Mouse (Mus musculus): ENCODE measurements around the gene Prr7.

The Prr7 gene

GRCm38 (mm10) chr13:55449205-55449604 lies 14.9 kb upstream of the Prr7 start:
- DNase-seq: peak; percentile 49 to 69

GRCm38 (mm10) chr13:55449679-55450441 lies 14.2 kb upstream of the Prr7 start:
- DNase-seq: peak; percentile 76 to 86

GRCm38 (mm10) chr13:55450511-55450980 lies 13.5 kb upstream of the Prr7 start:
- peak in 1 of 2 experiments; percentile 33 for DNase-seq

GRCm38 (mm10) chr13:55451296-55451695 lies 12.8 kb upstream of the Prr7 start:
- peak in 1 of 2 experiments; percentile 13 for DNase-seq

GRCm38 (mm10) chr13:55451785-55452549 lies 12.1 kb upstream of the Prr7 start:
- DNase-seq: peak in 1 of 2 experiments; percentile 8

- no peak for DNase-seq
Observed at GRCm38 (mm10) chr13:55462965-55463364, 1.1 kb upstream of the Prr7 start.

GRCm38 (mm10) chr13:55463399-55464026 lies 554 bp upstream of the Prr7 start:
- peak in 1 of 2 experiments; percentile 24 for DNase-seq

- peak in 1 of 2 experiments; percentile 42 for DNase-seq
Observed at GRCm38 (mm10) chr13:55465184-55465583, 1.1 kb downstream of the Prr7 start.

GRCm38 (mm10) chr13:55465830-55466440 lies 1.9 kb downstream of the Prr7 start:
- no peak for DNase-seq

GRCm38 (mm10) chr13:55468851-55469560 lies 4.9 kb downstream of the Prr7 start:
- DNase-seq: no peak

GRCm38 (mm10) chr13:55470372-55470771 lies 6.3 kb downstream of the Prr7 start:
- DNase-seq: no peak

GRCm38 (mm10) chr13:55471156-55471818 lies 7.2 kb downstream of the Prr7 start:
- DNase-seq: peak; percentile 84 to 85

- DNase-seq: no peak
Observed at GRCm38 (mm10) chr13:55471819-55472131, 7.7 kb downstream of the Prr7 start.

- DNase-seq: peak; percentile 48 to 60
Observed at GRCm38 (mm10) chr13:55472132-55473022, 8.3 kb downstream of the Prr7 start.

- DNase-seq: peak; percentile 52 to 60
Observed at GRCm38 (mm10) chr13:55473076-55473831, 9.2 kb downstream of the Prr7 start.

GRCm38 (mm10) chr13:55473961-55474360 lies 9.9 kb downstream of the Prr7 start:
- no peak for DNase-seq

GRCm38 (mm10) chr13:55474621-55475069 lies 10.6 kb downstream of the Prr7 start:
- DNase-seq: no peak

GRCm38 (mm10) chr13:55475750-55476149 lies 11.7 kb downstream of the Prr7 start:
- no peak for DNase-seq

GRCm38 (mm10) chr13:55476256-55476655 lies 12.2 kb downstream of the Prr7 start:
- no peak for DNase-seq

- no peak for DNase-seq
Observed at GRCm38 (mm10) chr13:55477492-55477891, 13.4 kb downstream of the Prr7 start.

Measured in thymus, postnatal 36 days (tissue).